Mouse (Mus musculus) heart, adult 2 months (tissue): ENCODE measurements at regions not wholly inside any gene's neighbourhood (a gene's known extent, or its start where the extent isn't known, plus 50 kb on each side); places are given as distances from the start of the nearest gene placed in this dataset.

Experiments
- CTCF ChIP-seq: fragments of 200-600 bp; IDR thresholded peaks from 2 replicates; pipeline ENCODE4 v1.8.1; 2022; ENCODE audit warnings: antibody characterized with exemption, mild to moderate bottlenecking, moderate library complexity
- EP300 ChIP-seq: fragments of 200-500 bp; IDR thresholded peaks from 2 replicates; pipeline ENCODE4 v1.6.1; 2011; ENCODE audit warnings: low read depth, low read length, control low read depth; ENCODE audit not compliant: insufficient read depth
- POLR2A ChIP-seq: fragments of 200-500 bp; IDR thresholded peaks from 2 replicates; pipeline ENCODE4 v1.6.1; 2011; ENCODE audit warnings: mild to moderate bottlenecking, low read depth, low read length, control low read depth; ENCODE audit not compliant: insufficient read depth

GRCm38 (mm10) chr16:65469681-65470080 is 50.6 kb upstream of the Pou1f1 start:
- TF ChIP-seq POLR2A: no peak
- TF ChIP-seq CTCF: no peak
- no peak for TF ChIP-seq EP300
